Mouse (Mus musculus) embryonic fibroblast, embryonic 13.5 days (primary cell): Measurements from ENCODE around the gene Lrrc20.

Experiments used
- CTCF ChIP-seq: IDR thresholded peaks from 2 replicates; pipeline ENCODE4 v1.5.1; 2011; ENCODE audit warnings: mild to moderate bottlenecking, control low read depth, low read length, moderate library complexity, borderline replicate concordance; ENCODE audit not compliant: insufficient read depth
- POLR2A ChIP-seq: IDR thresholded peaks from 2 replicates; pipeline ENCODE4 v1.6.1; 2011; ENCODE audit warnings: low read depth, mild to moderate bottlenecking, control low read depth, low read length, moderate library complexity

DNA sequence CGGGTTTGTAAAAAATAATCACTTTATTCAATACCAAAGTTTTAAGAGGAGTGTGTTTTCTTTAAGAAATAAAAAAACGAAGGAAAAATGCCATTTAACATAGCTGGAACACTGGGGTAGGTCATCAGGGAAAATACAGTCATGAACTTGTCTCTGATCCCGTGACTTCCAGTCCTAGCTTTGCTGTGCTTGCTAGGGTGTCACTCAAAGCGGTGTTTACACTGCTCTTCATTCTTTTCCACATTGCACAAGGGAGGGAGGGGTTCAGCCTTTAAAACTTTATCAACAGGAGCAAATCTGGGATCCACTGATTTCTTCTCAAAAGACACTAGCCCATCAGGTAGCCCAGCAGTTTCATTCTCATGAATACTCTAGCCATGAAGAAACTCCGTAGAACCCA is 34.3 kb downstream of the Lrrc20 start:
- TF ChIP-seq CTCF (no peak), POLR2A (no peak)
